Mouse (Mus musculus) limb, embryonic 12.5 days (tissue): ENCODE data around the gene Slc27a5. TPM values are rescaled to one million over a fixed set of nuclear protein-coding genes. Genes with fewer than 3 reads are reported as not detected.

Experiments used
- ATAC-seq: fragments of 200-750 bp; cut with Nextera tagmentation; 2 replicates; pipeline ENCODE4 v1.8.0; 2017; ENCODE audit warnings: low read depth, moderate TSS enrichment; ENCODE audit not compliant: insufficient number of reproducible peaks, insufficient read depth, low FRiP score, low TSS enrichment
- H3K27ac ChIP-seq: fragments of 300-500 bp; sonication (generic); 2 replicates; pipeline ENCODE4 v1.5.1; 2016; ENCODE audit warnings: mild to moderate bottlenecking, moderate library complexity
- H3K27me3 ChIP-seq: fragments of 300-500 bp; sonication (generic); 2 replicates; pipeline ENCODE4 v1.6.1; 2016; ENCODE audit warnings: mild to moderate bottlenecking, moderate library complexity
- H3K36me3 ChIP-seq: fragments of 300-500 bp; sonication (generic); 2 replicates; pipeline ENCODE4 v1.6.1; 2016; ENCODE audit warnings: mild to moderate bottlenecking, moderate library complexity
- H3K4me1 ChIP-seq: fragments of 300-500 bp; sonication (generic); replicated peaks from 2 replicates; pipeline ENCODE4 v1.6.1; 2016
- H3K4me2 ChIP-seq: fragments of 300-500 bp; sonication (generic); 2 replicates; pipeline ENCODE4 v1.6.1; 2016; ENCODE audit warnings: mild to moderate bottlenecking, moderate library complexity
- H3K4me3 ChIP-seq: fragments of 300-500 bp; sonication (generic); replicated peaks from 2 replicates; pipeline ENCODE4 v1.5.1; 2016; ENCODE audit warnings: mild to moderate bottlenecking
- H3K9ac ChIP-seq: fragments of 300-500 bp; sonication (generic); replicated peaks from 2 replicates; pipeline ENCODE4 v1.6.1; 2016; ENCODE audit warnings: mild to moderate bottlenecking, moderate library complexity
- H3K9me3 ChIP-seq: fragments of 300-500 bp; sonication (generic); 2 replicates; pipeline ENCODE4 v1.6.1; 2016; ENCODE audit warnings: mild to moderate bottlenecking, moderate library complexity
- WGBS: fragments of 180-500 bp; shearing (Covaris S2); methylation state at CpG from one replicate; pipeline ENCODE4 v1.1.7; 2016; 5-methylcytosine and 5-hydroxymethylcytosine counted together
- polyA plus RNA-seq: library from polyadenylated mRNA; unstranded; fragments of >200 nt; fragmentation: Nextera tagmentation; extraction: Ambion mirVana; gene quantifications from 2 replicates; pipeline ENCODE4 v1.2.1, GENCODE M21; 2016

Slc27a5 gene
- polyA plus RNA-seq, 1 experiment from 2014 or later = not detected

- no peak overlapping the region for H3K4me2 ChIP-seq
- H3K36me3 ChIP-seq = no peaks in the 10 kb centered on the region
- no peak for ATAC-seq
- H3K9me3 ChIP-seq = no peaks in the 10 kb centered on the region
- no peak overlapping the region for H3K4me3 ChIP-seq
- no peak overlapping the region for H3K27ac ChIP-seq
- no peaks in the 10 kb centered on the region for H3K27me3 ChIP-seq
- H3K9ac ChIP-seq = no peak overlapping the region
- WGBS = 73% methylated on average over 5 of the region's 5 CpGs
- no peaks in the 10 kb centered on the region for H3K4me1 ChIP-seq
These were observed 40.5 kb downstream of the Slc27a5 start for GRCm38 (mm10) chr7:12957511-12957910.

- no peak for ATAC-seq
- 57% methylated on average over 3 of the region's 3 CpGs for WGBS
- no peak overlapping the region for H3K27ac ChIP-seq
- H3K9me3 ChIP-seq = no peaks in the 10 kb centered on the region
- no peaks in the 10 kb centered on the region for H3K36me3 ChIP-seq
- peaks cover 5% of the 10 kb centered on the region for H3K4me1 ChIP-seq
- no peak overlapping the region for H3K9ac ChIP-seq
- no peak overlapping the region for H3K4me3 ChIP-seq
- H3K4me2 ChIP-seq = no peak overlapping the region
- H3K27me3 ChIP-seq = no peaks in the 10 kb centered on the region
These were observed 43.1 kb downstream of the Slc27a5 start for GRCm38 (mm10) chr7:12954896-12955295.

GRCm38 (mm10) chr7:12949872-12950229 lies 48.1 kb downstream of the Slc27a5 start:
- no peaks in the 10 kb centered on the region for H3K27me3 ChIP-seq
- 5% methylated on average over 16 of the region's 16 CpGs for WGBS
- peak overlapping the region; percentile 46 for H3K4me3 ChIP-seq
- peak; percentile 18 for ATAC-seq
- peaks cover 9% of the 10 kb centered on the region for H3K4me1 ChIP-seq
- H3K4me2 ChIP-seq = peak overlapping the region; percentile 80
- H3K36me3 ChIP-seq = no peaks in the 10 kb centered on the region
- peak overlapping the region; percentile 56 for H3K9ac ChIP-seq
- no peaks in the 10 kb centered on the region for H3K9me3 ChIP-seq
- peak overlapping the region; percentile 86 for H3K27ac ChIP-seq

GRCm38 (mm10) chr7:12949032-12949871 lies 48.7 kb downstream of the Slc27a5 start:
- Histone ChIP-seq H3K9ac (peak overlapping the region; percentile 67), H3K4me1 (peaks cover 9% of the 10 kb centered on the region), H3K9me3 (no peaks in the 10 kb centered on the region), H3K27ac (peak overlapping the region; percentile 93), H3K4me3 (peak overlapping the region; percentile 46), H3K27me3 (no peaks in the 10 kb centered on the region), H3K4me2 (peak overlapping the region; percentile 80), H3K36me3 (no peaks in the 10 kb centered on the region)
- ATAC-seq = peak; percentile 97
- 8% methylated on average over 35 of the region's 35 CpGs for WGBS

GRCm38 (mm10) chr7:12943488-12943887 lies 54.5 kb downstream of the Slc27a5 start:
- Histone ChIP-seq H3K9ac (no peak overlapping the region), H3K4me1 (no peaks in the 10 kb centered on the region), H3K27ac (no peak overlapping the region), H3K4me2 (no peak overlapping the region), H3K27me3 (no peaks in the 10 kb centered on the region), H3K9me3 (no peaks in the 10 kb centered on the region), H3K4me3 (no peak overlapping the region), H3K36me3 (no peaks in the 10 kb centered on the region)
- ATAC-seq = no peak

GRCm38 (mm10) chr7:12940599-12940998 lies 57.4 kb downstream of the Slc27a5 start:
- no peak overlapping the region for H3K4me3 ChIP-seq
- ATAC-seq = no peak
- 81% methylated on average over 4 of the region's 4 CpGs for WGBS
- no peaks in the 10 kb centered on the region for H3K27me3 ChIP-seq
- no peak overlapping the region for H3K9ac ChIP-seq
- H3K36me3 ChIP-seq = no peaks in the 10 kb centered on the region
- peaks cover 2% of the 10 kb centered on the region; the same call in 1 of the 2 replicates for H3K9me3 ChIP-seq
- no peak overlapping the region for H3K4me2 ChIP-seq
- no peaks in the 10 kb centered on the region for H3K4me1 ChIP-seq
- no peak overlapping the region for H3K27ac ChIP-seq

Other genes with a start within 250 kb of the Slc27a5 start
- 17.4 and 17.8 TPM in 2 replicates for gene Zscan18, start 194.6 kb downstream of the Slc27a5 start, polyA plus RNA-seq
- gene Zfp329, start 179.3 kb downstream of the Slc27a5 start, polyA plus RNA-seq = 19.7 TPM in 2 replicates
- 34.9 and 37.4 TPM in 2 replicates for gene Zfp110, start 163.4 kb downstream of the Slc27a5 start, polyA plus RNA-seq
- 7.1 and 8.0 TPM in 2 replicates for gene Zfp128, start 117.0 kb downstream of the Slc27a5 start, polyA plus RNA-seq
- gene Zscan22, start 100.4 kb downstream of the Slc27a5 start, polyA plus RNA-seq = 15.6 and 16.4 TPM in 2 replicates
- 884 and 916 TPM in 2 replicates for gene Rps5, start 75.9 kb downstream of the Slc27a5 start, polyA plus RNA-seq
- 0.70 and 0.83 TPM in 2 replicates for gene Rnf225, start 70.8 kb downstream of the Slc27a5 start, polyA plus RNA-seq
- 10.9 and 13.3 TPM in 2 replicates for gene Zfp324, start 32.4 kb downstream of the Slc27a5 start, polyA plus RNA-seq
- gene Zfp446, start 20.3 kb downstream of the Slc27a5 start, polyA plus RNA-seq = 11.4 and 13.5 TPM in 2 replicates
- 496 and 531 TPM in 2 replicates for gene Trim28, start 922 bp upstream of the Slc27a5 start, polyA plus RNA-seq
- gene Zbtb45, start 11.8 kb upstream of the Slc27a5 start, polyA plus RNA-seq = 28.7 and 29.9 TPM in 2 replicates
- 102 and 104 TPM in 2 replicates for gene Chmp2a, start 36.6 kb upstream of the Slc27a5 start, polyA plus RNA-seq
- gene Ube2m, start 40.1 kb upstream of the Slc27a5 start, polyA plus RNA-seq = 160 and 165 TPM in 2 replicates
- gene Mzf1, start 56.6 kb upstream of the Slc27a5 start, polyA plus RNA-seq = 3.8 and 3.9 TPM in 2 replicates
- gene Vmn1r85, start 97.0 kb upstream of the Slc27a5 start, polyA plus RNA-seq = not detected in 2 replicates
- not detected in 2 replicates for gene Vmn1r86, start 121.7 kb upstream of the Slc27a5 start, polyA plus RNA-seq
- not detected in 2 replicates for gene Vmn1r87, start 142.0 kb upstream of the Slc27a5 start, polyA plus RNA-seq
- gene Vmn1r88, start 161.4 kb upstream of the Slc27a5 start, polyA plus RNA-seq = not detected in 2 replicates
- gene Vmn1r89, start 214.8 kb upstream of the Slc27a5 start, polyA plus RNA-seq = not detected in 2 replicates